Mouse (Mus musculus) kidney, adult 2 months (tissue): Measurements from ENCODE around the gene Tmem95. TPM values are rescaled to one million over a fixed set of nuclear protein-coding genes. Genes with fewer than 3 reads are reported as not detected.

ENCODE experiments used
- DNase-seq: peaks from one replicate; pipeline ENCODE4 v3.0.0; 2021
- H3K27ac ChIP-seq: fragments of 200-500 bp; 2 replicates; pipeline ENCODE4 v1.5.1; 2012; ENCODE audit warnings: low read depth, low read length, control low read depth, inconsistent platforms; ENCODE audit not compliant: insufficient read depth
- H3K27me3 ChIP-seq: fragments of 200-500 bp; replicated peaks from 2 replicates; pipeline ENCODE4 v1.6.1; 2012; ENCODE audit warnings: mild to moderate bottlenecking, moderate library complexity, low read length, inconsistent platforms; ENCODE audit not compliant: control insufficient read depth, insufficient read depth
- H3K36me3 ChIP-seq: fragments of 200-500 bp; 2 replicates; pipeline ENCODE4 v1.6.1; 2012; ENCODE audit warnings: mild to moderate bottlenecking, moderate library complexity, low read length, inconsistent platforms; ENCODE audit not compliant: control insufficient read depth, insufficient read depth
- H3K4me1 ChIP-seq: fragments of 200-500 bp; 2 replicates; pipeline ENCODE4 v1.6.1; 2011; ENCODE audit warnings: low read length; ENCODE audit not compliant: control insufficient read depth, insufficient read depth
- H3K4me3 ChIP-seq: fragments of 200-500 bp; 2 replicates; pipeline ENCODE4 v1.5.1; 2011; ENCODE audit warnings: mild to moderate bottlenecking, low read depth, low read length, control low read depth; ENCODE audit not compliant: insufficient read depth
- CTCF ChIP-seq: fragments of 200-500 bp; conservative IDR thresholded peaks from 2 replicates; pipeline ENCODE4 v1.5.1; 2011; ENCODE audit warnings: low read depth, mild to moderate bottlenecking, control low read depth, low read length, moderate library complexity, mixed read lengths; ENCODE audit not compliant: insufficient read depth, insufficient read length
- POLR2A ChIP-seq: fragments of 200-500 bp; IDR thresholded peaks from one replicate; pipeline ENCODE4 v1.6.1; 2011; ENCODE audit warnings: low read depth, low read length, control low read depth
- WGBS: fragments of 180-500 bp; shearing (Covaris S2); methylation state at CpG from one replicate; pipeline ENCODE4 v1.1.7; 2018; 5-methylcytosine and 5-hydroxymethylcytosine counted together
- polyA plus RNA-seq: library from polyadenylated mRNA; depleted of rRNA; stranded (reverse); fragments of >200 nt; gene quantifications from 2 replicates; pipeline ENCODE4 v1.2.3, GENCODE M21; 2012; rRNA removed

The Tmem95 gene
- polyA plus RNA-seq, result not detected in 2 replicates

GRCm38 (mm10) chr11:69877878-69878277 lies at the start of gene Tmem95:
TSS of gene Tmem95 (minus strand) at chr11:69878018.
- no peak for TF ChIP-seq CTCF
- no peak for TF ChIP-seq POLR2A
- no peaks in the 10 kb centered on the region for H3K27me3 ChIP-seq
- WGBS, result 84% methylated on average over 11 of the region's 11 CpGs
- no peaks in the 10 kb centered on the region for H3K36me3 ChIP-seq
- peaks cover 14% of the 10 kb centered on the region; the same call in 1 of the 2 replicates for H3K4me1 ChIP-seq
- no peak within 1 kb of the TSS for H3K27ac ChIP-seq
- no peak for DNase-seq
- H3K4me3 ChIP-seq, result no peak within 1 kb of the TSS

- WGBS, result 98% methylated on average over 2 of the region's 2 CpGs
- DNase-seq, result no peak
- peaks cover 3% of the 10 kb centered on the region; the same call in 1 of the 2 replicates for H3K4me1 ChIP-seq
- no peak overlapping the region for H3K4me3 ChIP-seq
- no peaks in the 10 kb centered on the region for H3K27me3 ChIP-seq
- H3K27ac ChIP-seq, result no peak overlapping the region
- H3K36me3 ChIP-seq, result no peaks in the 10 kb centered on the region
- TF ChIP-seq CTCF, result no peak
Measured at GRCm38 (mm10) chr11:69927501-69927900, 49.7 kb upstream of the Tmem95 start.

GRCm38 (mm10) chr11:69922796-69923195 lies 45.0 kb upstream of the Tmem95 start:
- Histone ChIP-seq H3K4me3 (no peak overlapping the region), H3K4me1 (peaks cover 6% of the 10 kb centered on the region; the same call in 1 of the 2 replicates), H3K36me3 (peaks cover 2% of the 10 kb centered on the region; the same call in 1 of the 2 replicates), H3K27me3 (no peaks in the 10 kb centered on the region), H3K27ac (peak overlapping the region; percentile 20; the same call in 1 of the 2 replicates)
- DNase-seq, result no peak
- no peak for TF ChIP-seq CTCF
- no peak for TF ChIP-seq POLR2A
- WGBS, result 53% methylated on average over 3 of the region's 3 CpGs

GRCm38 (mm10) chr11:69922012-69922756 lies 44.4 kb upstream of the Tmem95 start:
- no peak for DNase-seq
- no peak for TF ChIP-seq CTCF
- TF ChIP-seq POLR2A, result no peak
- peak overlapping the region; percentile 56 for H3K4me3 ChIP-seq

GRCm38 (mm10) chr11:69921114-69922011 lies 43.5 kb upstream of the Tmem95 start, which contains the start of gene Eif5a:
TSS of gene Eif5a (minus strand) at chr11:69921958.
- H3K4me1 ChIP-seq, result peaks cover 6% of the 10 kb centered on the region; the same call in 1 of the 2 replicates
- peak within 1 kb of the TSS; percentile 93 for H3K27ac ChIP-seq
- TF ChIP-seq POLR2A, result peak; percentile 91
- TF ChIP-seq CTCF, result peak; percentile 63
- under 1% methylated on average over 78 of the region's 78 CpGs for WGBS
- no peaks in the 10 kb centered on the region for H3K27me3 ChIP-seq
- DNase-seq, result peak; percentile 100
- H3K4me3 ChIP-seq, result peak within 1 kb of the TSS; percentile 84
- H3K36me3 ChIP-seq, result peaks cover 5% of the 10 kb centered on the region; the same call in 1 of the 2 replicates

More at GRCm38 (mm10) chr11:69922012-69922756, 44.4 kb upstream of the Tmem95 start:
- Histone ChIP-seq H3K36me3 (peaks cover 4% of the 10 kb centered on the region; the same call in 1 of the 2 replicates), H3K27ac (peak overlapping the region; percentile 93), H3K27me3 (no peaks in the 10 kb centered on the region), H3K4me1 (peaks cover 6% of the 10 kb centered on the region; the same call in 1 of the 2 replicates)
- WGBS, result 5% methylated on average over 12 of the region's 12 CpGs

- Histone ChIP-seq H3K27me3 (no peaks in the 10 kb centered on the region), H3K4me1 (peaks cover 6% of the 10 kb centered on the region; the same call in 1 of the 2 replicates), H3K27ac (peak overlapping the region; percentile 93), H3K4me3 (peak overlapping the region; percentile 84), H3K36me3 (peaks cover 9% of the 10 kb centered on the region; the same call in 1 of the 2 replicates)
- TF ChIP-seq CTCF, result no peak
- TF ChIP-seq POLR2A, result no peak
- DNase-seq, result peak; percentile 64
- WGBS, result under 1% methylated on average over 61 of the region's 65 CpGs
Measured at GRCm38 (mm10) chr11:69920266-69921031, 42.6 kb upstream of the Tmem95 start.
